Mouse (Mus musculus): ENCODE results near the gene Srrm1. TPM values are rescaled to one million over a fixed set of nuclear protein-coding genes. Genes with fewer than 3 reads are reported as not detected.

Gene Srrm1
- polyA plus RNA-seq, 1 experiment from 2014 or later: 208 TPM

DNA sequence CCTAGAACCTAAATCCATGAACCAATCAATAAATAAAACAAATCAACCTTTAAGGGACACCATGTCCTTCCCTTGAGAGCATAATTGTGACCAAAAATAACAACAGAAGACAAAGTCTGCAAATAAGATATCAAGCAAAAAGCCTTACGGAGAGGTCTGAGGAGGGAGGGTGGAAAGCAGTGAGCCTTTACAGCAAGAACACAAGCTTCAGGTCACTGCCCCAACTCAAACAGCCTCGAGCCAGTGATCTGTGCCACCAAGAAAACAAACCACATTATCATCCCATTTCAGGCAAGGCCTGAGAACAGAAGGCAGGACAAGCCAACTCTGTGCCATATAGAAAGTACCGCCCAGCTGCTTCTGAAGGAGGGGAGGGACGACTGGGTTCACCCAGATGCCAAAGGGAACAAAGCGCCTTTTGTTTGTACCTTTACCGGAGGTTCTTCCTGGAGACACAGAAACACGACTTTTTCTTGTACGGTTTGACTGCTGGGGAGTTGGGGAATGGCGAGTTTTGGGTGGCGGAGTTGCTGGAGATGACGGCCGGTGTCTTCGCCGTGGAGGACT is 15.7 kb downstream of the Srrm1 start:
- Histone ChIP-seq H3K27ac (replicated peaks) (no peak overlapping the region), H3K36me3 (peaks cover 97% of the 10 kb centered on the region), H3K4me2 (replicated peaks) (no peak overlapping the region), H3K9me3 (no peaks in the 10 kb centered on the region), H3K9ac (replicated peaks) (no peak overlapping the region), H3K27me3 (no peaks in the 10 kb centered on the region), H3K4me3 (no peak overlapping the region), H3K4me1 (no peaks in the 10 kb centered on the region)
- ATAC-seq (replicated peaks): no peak
- WGBS: 79% methylated on average over 14 of the region's 14 CpGs

- ATAC-seq (replicated peaks): no peak
- Histone ChIP-seq H3K36me3 (peaks cover 97% of the 10 kb centered on the region), H3K4me2 (replicated peaks) (no peak overlapping the region), H3K27me3 (no peaks in the 10 kb centered on the region), H3K4me1 (no peaks in the 10 kb centered on the region), H3K27ac (replicated peaks) (no peak overlapping the region), H3K9ac (replicated peaks) (no peak overlapping the region), H3K4me3 (no peak overlapping the region), H3K9me3 (no peaks in the 10 kb centered on the region)
- 90% methylated on average over 3 of the region's 3 CpGs for WGBS
Measured at GRCm38 (mm10) chr4:135336023-135336357, 17.1 kb downstream of the Srrm1 start.

DNA sequence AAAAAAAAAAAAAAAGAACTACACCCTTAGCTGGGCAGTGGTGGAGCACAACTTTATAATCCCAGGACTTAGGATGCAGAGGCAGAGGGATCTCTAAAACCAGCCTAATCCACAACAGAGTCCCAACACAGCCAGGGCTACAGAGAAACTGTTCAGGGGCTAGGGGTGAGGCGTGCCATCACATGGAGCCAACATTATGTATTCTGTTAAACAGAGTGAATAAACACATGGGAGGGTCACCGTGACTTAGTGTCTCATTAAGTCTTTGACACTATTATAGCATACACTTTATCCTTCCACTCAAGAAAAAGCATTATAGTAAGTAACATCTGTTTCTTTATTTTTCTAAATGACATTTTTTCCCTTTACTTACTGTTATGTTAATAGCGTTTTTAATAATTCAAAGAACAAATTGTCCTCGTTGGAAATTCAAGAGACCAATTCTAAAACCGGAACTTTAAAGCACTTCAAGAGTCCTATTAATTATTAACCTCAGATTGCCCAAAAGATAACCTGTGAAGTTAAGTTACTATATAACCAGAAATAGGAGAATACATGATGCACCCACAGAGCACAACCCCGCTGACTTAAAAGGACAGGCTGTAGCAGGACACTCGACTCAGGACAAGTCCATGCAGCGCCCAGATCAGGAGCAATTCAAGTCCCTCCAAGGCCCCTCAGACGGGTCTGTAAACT is 17.6 kb downstream of the Srrm1 start:
- Histone ChIP-seq H3K27me3 (no peaks in the 10 kb centered on the region), H3K4me3 (no peak overlapping the region), H3K4me1 (no peaks in the 10 kb centered on the region), H3K9ac (replicated peaks) (no peak overlapping the region), H3K9me3 (no peaks in the 10 kb centered on the region), H3K4me2 (replicated peaks) (no peak overlapping the region), H3K36me3 (peaks cover 96% of the 10 kb centered on the region), H3K27ac (replicated peaks) (no peak overlapping the region)
- ATAC-seq (replicated peaks): no peak
- WGBS: 81% methylated on average over 9 of the region's 9 CpGs

GRCm38 (mm10) chr4:135326469-135326868 is 26.7 kb downstream of the Srrm1 start:
- no peak overlapping the region for H3K9ac ChIP-seq (replicated peaks)
- ATAC-seq (replicated peaks): no peak
- no peaks in the 10 kb centered on the region for H3K9me3 ChIP-seq
- no peak overlapping the region for H3K4me3 ChIP-seq
- H3K36me3 ChIP-seq: peaks cover 90% of the 10 kb centered on the region
- H3K27me3 ChIP-seq: no peaks in the 10 kb centered on the region
- H3K27ac ChIP-seq (replicated peaks): no peak overlapping the region
- 94% methylated on average over 3 of the region's 3 CpGs for WGBS
- H3K4me2 ChIP-seq (replicated peaks): no peak overlapping the region
- no peaks in the 10 kb centered on the region for H3K4me1 ChIP-seq

DNA sequence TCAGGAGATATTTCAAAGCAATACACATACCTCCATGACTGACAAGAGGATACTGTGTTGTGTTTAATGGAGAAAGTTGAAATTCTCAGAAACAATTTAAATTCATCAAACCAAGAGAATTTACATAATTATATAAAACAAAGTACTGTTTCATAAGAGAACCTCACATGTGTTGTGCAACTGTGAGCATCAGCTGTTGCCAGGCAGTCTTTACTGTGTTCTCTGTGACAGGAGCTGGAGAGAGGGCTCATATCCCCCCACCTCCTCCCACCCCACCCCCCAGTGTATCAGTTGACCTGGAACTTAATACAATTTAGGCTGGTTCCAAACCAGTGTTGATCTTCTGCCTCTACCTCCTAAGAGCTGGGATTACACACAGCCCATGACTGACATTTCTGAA is 27.1 kb downstream of the Srrm1 start:
- H3K27ac ChIP-seq (replicated peaks): no peak overlapping the region
- no peaks in the 10 kb centered on the region for H3K9me3 ChIP-seq
- H3K4me3 ChIP-seq: no peak overlapping the region
- H3K9ac ChIP-seq (replicated peaks): no peak overlapping the region
- no peaks in the 10 kb centered on the region for H3K4me1 ChIP-seq
- no peaks in the 10 kb centered on the region for H3K27me3 ChIP-seq
- peaks cover 90% of the 10 kb centered on the region for H3K36me3 ChIP-seq
- ATAC-seq (replicated peaks): no peak
- no peak overlapping the region for H3K4me2 ChIP-seq (replicated peaks)

- 70% methylated on average over 8 of the region's 8 CpGs for WGBS
- H3K9ac ChIP-seq (replicated peaks): no peak overlapping the region
- H3K9me3 ChIP-seq: no peaks in the 10 kb centered on the region
- no peak overlapping the region for H3K4me2 ChIP-seq (replicated peaks)
- no peak overlapping the region for H3K4me3 ChIP-seq
- H3K27me3 ChIP-seq: no peaks in the 10 kb centered on the region
- no peak for ATAC-seq (replicated peaks)
- peaks cover 91% of the 10 kb centered on the region for H3K36me3 ChIP-seq
- no peak overlapping the region for H3K27ac ChIP-seq (replicated peaks)
- no peaks in the 10 kb centered on the region for H3K4me1 ChIP-seq
Measured at GRCm38 (mm10) chr4:135323021-135323420, 30.1 kb downstream of the Srrm1 start.

DNA sequence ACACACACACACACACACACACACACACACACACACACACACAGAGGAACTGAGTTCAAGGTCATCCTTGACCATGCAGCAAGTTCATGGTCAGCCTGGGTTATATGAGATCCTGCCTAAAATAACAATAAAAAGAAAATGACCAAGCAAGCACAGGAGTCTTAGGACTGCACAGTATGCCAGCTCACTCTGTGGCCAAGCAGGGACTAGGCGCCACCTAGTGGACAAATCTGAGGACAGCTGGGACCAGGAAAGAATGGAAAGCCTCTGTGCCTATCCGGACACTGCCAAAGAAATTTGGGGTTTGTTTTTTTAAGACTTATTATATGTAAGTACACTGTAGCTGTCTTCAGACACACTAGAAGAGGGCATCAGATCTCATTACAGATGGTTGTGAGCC is 35.2 kb downstream of the Srrm1 start:
- Histone ChIP-seq H3K36me3 (peaks cover 73% of the 10 kb centered on the region), H3K4me1 (no peaks in the 10 kb centered on the region), H3K9me3 (no peaks in the 10 kb centered on the region), H3K9ac (replicated peaks) (no peak overlapping the region), H3K27me3 (no peaks in the 10 kb centered on the region), H3K4me3 (no peak overlapping the region), H3K27ac (replicated peaks) (no peak overlapping the region), H3K4me2 (replicated peaks) (no peak overlapping the region)
- peak; percentile 84 for ATAC-seq (replicated peaks)
- WGBS: 20% methylated on average over 2 of the region's 2 CpGs

DNA sequence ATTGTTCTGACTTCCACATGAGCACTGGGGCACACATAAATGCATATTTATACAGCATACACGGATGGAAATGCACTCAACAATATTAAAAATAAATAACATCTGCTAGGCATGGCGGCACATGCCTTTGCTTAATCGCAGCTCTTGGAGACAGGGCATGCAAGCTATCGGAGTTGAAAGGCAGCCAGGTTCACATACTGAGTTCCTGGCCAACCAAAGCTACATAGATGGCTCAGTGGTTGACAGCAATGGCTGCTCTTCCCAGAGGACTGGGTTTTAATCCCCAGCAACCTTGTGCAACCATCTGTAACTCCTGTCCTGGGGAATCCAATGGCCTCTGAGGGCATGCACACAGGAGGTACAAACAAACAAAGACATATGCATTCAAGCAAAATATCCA is 35.6 kb downstream of the Srrm1 start:
- peaks cover 68% of the 10 kb centered on the region for H3K36me3 ChIP-seq
- H3K4me1 ChIP-seq: no peaks in the 10 kb centered on the region
- no peak overlapping the region for H3K9ac ChIP-seq (replicated peaks)
- WGBS: 70% methylated on average over 4 of the region's 4 CpGs
- no peaks in the 10 kb centered on the region for H3K9me3 ChIP-seq
- no peak overlapping the region for H3K4me2 ChIP-seq (replicated peaks)
- ATAC-seq (replicated peaks): 0 out of 2 replicates have a peak, but pooled peaks have one; percentile 13
- no peak overlapping the region for H3K4me3 ChIP-seq
- H3K27me3 ChIP-seq: no peaks in the 10 kb centered on the region
- no peak overlapping the region for H3K27ac ChIP-seq (replicated peaks)

- Histone ChIP-seq H3K9me3 (no peaks in the 10 kb centered on the region), H3K4me1 (no peaks in the 10 kb centered on the region), H3K4me2 (replicated peaks) (no peak overlapping the region), H3K36me3 (peaks cover 46% of the 10 kb centered on the region), H3K9ac (replicated peaks) (no peak overlapping the region), H3K27ac (replicated peaks) (no peak overlapping the region), H3K27me3 (no peaks in the 10 kb centered on the region), H3K4me3 (no peak overlapping the region)
- no peak for ATAC-seq (replicated peaks)
- 97% methylated on average over 9 of the region's 9 CpGs for WGBS
Measured at GRCm38 (mm10) chr4:135315287-135315686, 37.8 kb downstream of the Srrm1 start.

DNA sequence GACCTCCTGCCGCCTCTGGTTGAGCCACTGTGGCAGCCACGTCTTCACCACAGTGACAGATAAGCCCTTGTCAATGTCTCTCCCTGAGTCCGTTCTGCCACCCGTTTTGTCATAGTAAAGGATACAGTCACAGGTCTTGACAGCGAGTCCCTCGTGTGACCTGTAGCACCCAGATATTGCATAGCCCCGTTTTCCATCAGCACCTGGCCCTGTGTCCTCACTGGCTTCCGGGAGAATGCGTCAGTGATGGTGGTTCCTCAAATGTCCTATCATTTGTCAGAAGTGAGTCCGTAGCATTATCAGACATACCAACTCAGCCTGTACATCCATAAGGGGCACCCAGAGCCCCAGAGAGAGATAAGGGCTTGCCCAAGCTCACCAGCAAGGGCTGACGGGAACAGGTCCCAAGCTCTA is 38.7 kb downstream of the Srrm1 start:
- no peaks in the 10 kb centered on the region for H3K4me1 ChIP-seq
- WGBS: 88% methylated on average over 11 of the region's 11 CpGs
- no peaks in the 10 kb centered on the region for H3K27me3 ChIP-seq
- H3K9ac ChIP-seq (replicated peaks): no peak overlapping the region
- H3K36me3 ChIP-seq: peaks cover 37% of the 10 kb centered on the region
- no peaks in the 10 kb centered on the region for H3K9me3 ChIP-seq
- ATAC-seq (replicated peaks): no peak
- H3K4me2 ChIP-seq (replicated peaks): no peak overlapping the region
- no peak overlapping the region for H3K27ac ChIP-seq (replicated peaks)
- H3K4me3 ChIP-seq: no peak overlapping the region

DNA sequence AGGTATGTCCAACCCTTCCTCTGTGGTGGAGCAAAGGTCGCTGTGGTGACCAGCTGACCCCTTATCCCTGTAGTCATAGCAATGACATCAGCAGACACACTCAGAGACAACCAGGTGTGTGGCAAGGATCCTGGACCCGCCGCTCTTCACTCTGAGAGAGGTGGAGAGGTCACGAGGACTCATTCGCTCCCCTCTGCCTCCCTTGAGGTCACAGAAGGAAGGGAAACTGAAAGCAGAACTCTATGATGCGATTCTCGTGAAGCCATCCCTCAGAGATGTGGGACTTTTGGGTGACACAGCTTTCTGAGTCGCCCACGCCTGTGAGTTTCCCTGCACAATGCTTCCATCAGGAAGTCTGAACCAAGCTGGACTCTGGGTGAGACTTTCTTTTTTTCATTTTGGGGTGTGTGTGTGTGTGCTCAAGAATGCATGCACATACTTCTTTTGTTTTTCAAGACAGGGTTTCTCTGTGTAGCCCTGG is 39.3 kb downstream of the Srrm1 start:
- Histone ChIP-seq H3K9ac (replicated peaks) (no peak overlapping the region), H3K4me3 (no peak overlapping the region), H3K9me3 (no peaks in the 10 kb centered on the region), H3K4me1 (no peaks in the 10 kb centered on the region), H3K36me3 (peaks cover 31% of the 10 kb centered on the region), H3K27ac (replicated peaks) (no peak overlapping the region), H3K4me2 (replicated peaks) (no peak overlapping the region), H3K27me3 (no peaks in the 10 kb centered on the region)
- 78% methylated on average over 9 of the region's 9 CpGs for WGBS
- ATAC-seq (replicated peaks): no peak

DNA sequence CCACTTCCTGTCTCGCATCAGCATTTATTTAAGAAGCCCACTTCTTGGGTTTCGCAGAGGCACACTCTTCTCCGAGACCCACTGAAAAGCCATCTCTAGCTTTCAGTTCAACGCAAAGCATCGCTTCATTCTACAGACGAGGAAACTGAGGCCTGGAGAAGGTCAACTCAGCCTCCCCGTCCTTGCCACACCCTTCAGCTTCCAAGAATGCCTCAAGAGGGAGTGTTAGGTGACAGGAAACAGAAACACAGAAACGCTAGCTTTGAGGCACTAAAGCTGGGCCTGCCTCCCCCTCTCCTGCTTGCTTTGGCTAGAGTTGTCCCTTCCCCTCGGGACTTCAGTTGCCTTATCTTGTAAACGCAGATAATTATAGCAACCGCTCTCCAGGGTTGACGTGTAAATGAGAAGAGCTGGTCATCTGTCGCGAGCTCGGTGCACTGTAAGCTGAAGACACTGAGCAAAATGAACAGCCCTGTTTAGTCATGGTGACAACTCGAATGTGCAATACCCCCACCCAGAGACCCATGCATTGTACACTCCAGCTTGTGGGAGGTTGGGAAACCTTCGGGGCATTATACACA is 39.9 kb downstream of the Srrm1 start:
- no peak overlapping the region for H3K4me3 ChIP-seq
- no peaks in the 10 kb centered on the region for H3K27me3 ChIP-seq
- no peak overlapping the region for H3K27ac ChIP-seq (replicated peaks)
- no peak overlapping the region for H3K9ac ChIP-seq (replicated peaks)
- no peak overlapping the region for H3K4me2 ChIP-seq (replicated peaks)
- no peak for ATAC-seq (replicated peaks)
- no peaks in the 10 kb centered on the region for H3K9me3 ChIP-seq
- no peaks in the 10 kb centered on the region for H3K4me1 ChIP-seq
- H3K36me3 ChIP-seq: peaks cover 25% of the 10 kb centered on the region
- 71% methylated on average over 17 of the region's 17 CpGs for WGBS

GRCm38 (mm10) chr4:135312706-135313105 is 40.4 kb downstream of the Srrm1 start:
- Histone ChIP-seq H3K9ac (replicated peaks) (no peak overlapping the region), H3K4me3 (no peak overlapping the region), H3K27ac (replicated peaks) (no peak overlapping the region), H3K27me3 (no peaks in the 10 kb centered on the region), H3K36me3 (peaks cover 24% of the 10 kb centered on the region), H3K4me1 (no peaks in the 10 kb centered on the region), H3K4me2 (replicated peaks) (no peak overlapping the region), H3K9me3 (no peaks in the 10 kb centered on the region)
- WGBS: 49% methylated on average over 4 of the region's 4 CpGs
- ATAC-seq (replicated peaks): no peak

All from forebrain, embryonic 15.5 days (tissue).